Mouse (Mus musculus) activated CD4-positive, CD25-positive, alpha-beta regulatory T cell, adult 9 weeks (primary cell): Measurements from ENCODE around the gene Zfp523. TPM values are rescaled to one million over a fixed set of nuclear protein-coding genes. Genes with fewer than 3 reads are reported as not detected.

Experiments used
- polyA plus RNA-seq: library from polyadenylated mRNA; unstranded; fragments of 100-300 nt; shearing (Covaris generic); gene quantifications from one replicate; pipeline ENCODE4 v1.2.1, GENCODE M21; 2017

The Zfp523 gene
- 2.4 TPM for polyA plus RNA-seq

DNA sequence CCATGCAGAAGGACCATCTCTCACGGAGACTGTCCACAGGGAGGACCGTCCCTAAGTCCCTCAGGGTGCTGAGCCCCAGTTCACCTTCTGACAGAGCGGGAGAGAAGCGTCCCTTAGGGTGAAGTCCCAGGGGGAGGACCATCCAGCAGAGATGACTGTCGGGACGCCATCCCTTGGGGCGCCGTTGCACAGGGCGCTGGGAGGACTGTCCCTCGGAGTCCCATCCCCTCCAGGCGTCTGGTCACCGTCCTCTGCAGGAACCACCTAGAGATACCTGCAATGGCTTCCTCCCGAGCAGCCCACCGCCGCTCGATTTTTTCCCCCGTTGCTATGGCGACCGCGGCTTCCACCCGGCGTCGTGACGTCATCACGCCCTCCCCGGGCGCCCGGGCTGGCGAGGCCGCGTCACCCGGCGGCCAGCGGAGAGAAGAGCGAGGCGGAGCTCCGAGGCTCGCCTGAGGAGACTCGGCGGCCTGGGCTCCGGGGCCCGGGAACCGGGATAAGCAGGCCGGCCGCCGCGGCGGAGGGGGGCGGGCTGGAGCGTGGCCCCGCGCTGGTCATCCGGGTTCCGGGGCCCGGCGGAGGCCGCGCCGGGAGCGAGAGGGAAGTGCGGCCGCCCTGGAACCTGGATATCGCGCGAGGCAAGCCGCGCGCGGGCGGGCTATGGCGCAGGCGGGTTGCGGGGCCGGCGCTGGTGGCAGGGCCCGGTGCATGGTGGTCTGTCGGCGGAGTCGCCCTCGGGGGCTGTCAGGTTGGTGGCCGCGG, at the start of gene Zfp523:
Zfp523 (plus strand) TSS at position 355 of the 765 bp plus-strand sequence.

DNA sequence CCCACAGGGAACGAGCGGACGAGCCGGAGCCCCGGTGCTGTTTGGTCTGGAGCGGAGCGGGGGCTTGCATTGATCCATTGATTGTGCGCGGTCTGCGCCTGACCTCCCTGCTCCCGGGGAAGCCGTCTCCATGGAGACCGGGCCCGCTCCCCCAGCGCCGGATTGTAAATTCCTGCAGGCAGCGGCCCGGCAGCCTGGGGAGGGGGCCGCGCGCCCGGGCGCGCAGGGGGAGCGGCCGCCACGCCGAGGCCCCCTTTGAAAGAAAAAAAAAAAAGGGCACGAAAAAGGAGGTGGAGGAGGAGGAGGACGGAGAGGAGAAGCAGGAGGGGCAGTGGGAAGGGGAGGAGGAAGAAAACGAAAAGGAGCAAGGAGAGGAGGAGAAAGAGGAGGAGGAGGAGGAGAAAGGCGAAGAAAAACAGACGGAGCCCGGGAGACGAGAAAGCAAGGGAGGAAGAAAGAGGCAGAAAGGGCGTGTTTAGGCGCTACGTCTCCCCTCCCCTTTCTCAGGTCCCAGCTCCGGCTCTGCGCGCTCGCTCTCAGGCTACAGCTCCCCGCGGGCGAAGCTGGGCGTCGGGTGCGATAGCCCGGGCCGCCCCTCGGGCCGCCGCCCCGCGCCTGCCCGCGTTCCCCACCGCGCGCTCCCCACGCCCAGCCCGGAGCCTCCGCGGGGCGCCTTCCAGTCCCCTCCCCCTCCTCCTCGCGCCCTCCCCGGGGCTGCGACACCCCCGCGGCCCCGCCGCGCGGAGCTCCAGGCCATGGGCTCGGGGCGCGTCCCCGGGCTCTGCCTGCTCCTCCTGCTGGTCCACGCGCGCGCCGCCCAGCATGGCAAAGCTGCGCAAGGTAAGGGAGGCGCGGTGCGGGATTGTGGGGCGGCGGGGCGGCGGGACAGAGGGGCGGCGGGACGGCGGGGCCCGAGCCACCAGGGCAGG, 34.9 kb upstream of the Zfp523 start, which contains the start of gene Scube3:
Scube3 (plus strand) TSS at position 371 of the 929 bp plus-strand sequence.

DNA sequence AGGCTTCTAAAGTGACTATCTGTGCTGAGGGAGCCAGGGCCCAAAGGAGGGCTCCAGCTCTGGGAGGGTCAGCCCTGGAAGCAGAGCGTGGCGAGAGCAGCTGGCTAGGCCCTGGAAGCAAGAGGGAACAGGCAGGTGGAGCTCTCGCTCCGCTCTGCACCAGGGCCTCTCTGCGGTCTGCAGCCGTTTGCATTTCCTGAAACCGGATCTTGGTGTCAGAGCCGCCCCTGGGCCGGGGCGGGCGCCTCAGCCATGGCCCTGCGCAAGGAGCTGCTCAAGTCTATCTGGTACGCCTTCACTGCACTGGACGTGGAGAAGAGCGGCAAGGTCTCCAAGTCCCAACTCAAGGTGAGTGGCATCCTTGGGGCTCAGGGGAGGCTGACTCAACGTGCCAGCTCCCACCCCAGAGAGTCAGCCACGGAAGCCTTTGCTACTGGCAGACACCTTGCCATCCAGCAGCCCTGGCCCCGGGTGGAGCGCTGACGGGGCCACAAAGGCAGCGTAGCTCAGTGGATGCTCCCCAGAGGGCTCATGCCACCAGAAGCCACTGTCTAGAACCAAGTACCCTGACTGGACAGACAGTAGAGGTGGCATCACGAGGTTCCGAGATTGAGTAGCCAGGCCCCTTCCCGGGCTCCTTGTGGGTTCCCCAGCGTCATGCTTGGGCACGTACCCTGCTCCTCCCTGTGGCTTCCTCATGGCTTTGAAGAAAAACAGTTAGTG, 30.8 kb downstream of the Zfp523 start, which contains the start of gene Def6:
Def6 (plus strand) TSS at position 188 of the 723 bp plus-strand sequence.

DNA sequence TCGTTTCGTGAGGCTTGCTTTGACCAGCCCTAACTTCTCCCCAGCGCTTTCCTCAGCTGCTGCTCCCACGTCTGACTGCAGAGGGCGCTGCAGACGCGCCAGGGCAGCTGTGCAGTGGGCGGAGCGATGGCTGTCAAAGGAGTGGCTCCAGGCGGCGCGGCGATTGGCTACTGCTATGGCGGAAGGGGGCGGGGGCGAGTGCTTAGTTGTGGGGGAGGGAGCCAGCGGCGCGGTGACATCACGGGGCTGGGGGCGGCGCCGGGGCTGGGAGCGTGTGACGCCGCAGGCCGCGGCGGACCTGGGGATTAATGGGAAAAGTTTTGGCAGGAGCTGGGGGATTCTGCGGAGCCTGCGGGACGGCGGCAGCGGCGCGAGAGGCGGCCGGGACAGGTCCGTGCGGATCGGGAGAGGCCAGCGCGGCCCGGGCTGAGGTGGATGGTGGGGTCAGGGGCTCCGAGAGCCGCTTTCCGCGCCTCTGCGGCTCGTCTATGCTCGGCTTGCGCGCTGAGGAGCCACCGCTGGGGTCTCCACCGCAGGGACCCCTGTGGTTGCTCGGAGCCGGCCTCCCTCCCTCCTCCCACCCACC, 55.6 kb downstream of the Zfp523 start, which contains the start of gene Ppard:
Ppard (plus strand) TSS at position 226 of the 586 bp plus-strand sequence.

Other genes starting within 250 kb of the Zfp523 start
- 1.2 TPM for gene Tcp11, start 96.5 kb upstream of the Zfp523 start, polyA plus RNA-seq
- gene Scube3, start 35.0 kb upstream of the Zfp523 start, polyA plus RNA-seq = not detected
- 193 TPM for gene Def6, start 30.6 kb downstream of the Zfp523 start, polyA plus RNA-seq
- gene Ppard, start 55.6 kb downstream of the Zfp523 start, polyA plus RNA-seq = 2.2 TPM
- 5.5 TPM for gene Fance, start 136.4 kb downstream of the Zfp523 start, polyA plus RNA-seq
- gene Rpl10a, start 151.3 kb downstream of the Zfp523 start, polyA plus RNA-seq = 470 TPM
- 0.17 TPM for gene Tead3, start 173.7 kb downstream of the Zfp523 start, polyA plus RNA-seq
- gene Tulp1, start 188.1 kb downstream of the Zfp523 start, polyA plus RNA-seq = not detected